Mouse (Mus musculus) hindbrain, embryonic 10.5 days (tissue): ENCODE results near the gene Kank1. TPM values are rescaled to one million over a fixed set of nuclear protein-coding genes. Genes with fewer than 3 reads are reported as not detected.

Source experiments
- DNase-seq: peaks from one replicate; pipeline ENCODE4 v3.0.0-alpha.2; 2017; ENCODE audit warnings: low spot score
- H3K27ac ChIP-seq: fragments of 300-500 bp; sonication (generic); 2 replicates; pipeline ENCODE4 v1.5.1; 2016; ENCODE audit warnings: mild to moderate bottlenecking, moderate library complexity
- H3K27me3 ChIP-seq: fragments of 300-500 bp; sonication (generic); 2 replicates; pipeline ENCODE4 v1.6.1; 2016; ENCODE audit warnings: mild to moderate bottlenecking; ENCODE audit not compliant: poor library complexity, insufficient read depth, severe bottlenecking
- H3K36me3 ChIP-seq: fragments of 300-500 bp; sonication (generic); 2 replicates; pipeline ENCODE4 v1.6.1; 2016; ENCODE audit warnings: mild to moderate bottlenecking, moderate library complexity
- H3K4me1 ChIP-seq: fragments of 300-500 bp; sonication (generic); replicated peaks from 2 replicates; pipeline ENCODE4 v1.6.1; 2016; ENCODE audit warnings: mild to moderate bottlenecking
- H3K4me3 ChIP-seq: fragments of 300-500 bp; sonication (generic); 2 replicates; pipeline ENCODE4 v1.5.1; 2016; ENCODE audit warnings: mild to moderate bottlenecking, moderate library complexity
- H3K9me3 ChIP-seq: fragments of 300-500 bp; sonication (generic); 2 replicates; pipeline ENCODE4 v1.6.1; 2016; ENCODE audit warnings: mild to moderate bottlenecking, moderate library complexity
- WGBS: fragments of 180-500 bp; shearing (Covaris S2); methylation state at CpG from one replicate; pipeline ENCODE4 v1.1.7; 2016; 5-methylcytosine and 5-hydroxymethylcytosine counted together
- polyA plus RNA-seq: library from polyadenylated mRNA; unstranded; fragments of >200 nt; fragmentation: Nextera tagmentation; extraction: Ambion mirVana; gene quantifications from 2 replicates; pipeline ENCODE4 v1.2.1, GENCODE M21; 2016

Gene Kank1
- polyA plus RNA-seq, 1 experiment from 2014 or later: 18.4 TPM

DNA sequence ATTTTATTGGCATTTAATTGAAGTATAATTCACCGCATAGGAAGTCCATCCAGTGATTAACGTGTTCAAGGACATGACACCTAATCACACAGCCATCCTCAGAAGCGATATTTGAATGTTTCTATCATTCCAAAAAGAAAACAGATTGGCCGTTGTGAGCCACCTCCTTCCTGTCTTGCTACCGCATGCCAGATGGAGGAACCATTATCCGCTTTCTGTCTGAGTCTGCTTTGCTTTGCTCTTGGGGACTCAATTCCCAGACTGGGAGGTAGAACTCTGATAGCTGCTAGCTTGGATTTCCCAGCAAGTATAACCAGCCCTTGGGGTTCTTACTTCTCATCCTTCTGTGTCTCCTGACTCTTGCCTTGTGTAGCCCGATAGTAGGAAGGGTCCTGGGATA, 125.2 kb downstream of the Kank1 start:
- no peak for DNase-seq
- Histone ChIP-seq H3K9me3 (no peaks in the 10 kb centered on the region), H3K4me1 (peaks cover 35% of the 10 kb centered on the region), H3K27me3 (no peaks in the 10 kb centered on the region), H3K4me3 (no peak overlapping the region), H3K36me3 (no peaks in the 10 kb centered on the region), H3K27ac (no peak overlapping the region)
- WGBS: 76% methylated on average over 7 of the region's 7 CpGs

- no peaks in the 10 kb centered on the region for H3K27me3 ChIP-seq
- no peak overlapping the region for H3K4me3 ChIP-seq
- peaks cover 11% of the 10 kb centered on the region for H3K4me1 ChIP-seq
- 78% methylated on average over 5 of the region's 5 CpGs for WGBS
- H3K36me3 ChIP-seq: no peaks in the 10 kb centered on the region
- H3K27ac ChIP-seq: no peak overlapping the region
- DNase-seq: no peak
- H3K9me3 ChIP-seq: no peaks in the 10 kb centered on the region
Measured at GRCm38 (mm10) chr19:25365698-25366097, 128.9 kb downstream of the Kank1 start.

GRCm38 (mm10) chr19:25366620-25367019, 129.8 kb downstream of the Kank1 start:
- H3K27me3 ChIP-seq: no peaks in the 10 kb centered on the region
- no peaks in the 10 kb centered on the region for H3K9me3 ChIP-seq
- no peaks in the 10 kb centered on the region for H3K36me3 ChIP-seq
- peaks cover 6% of the 10 kb centered on the region; the same call in 1 of the 2 replicates for H3K4me1 ChIP-seq
- DNase-seq: no peak
- H3K4me3 ChIP-seq: no peak overlapping the region
- no peak overlapping the region for H3K27ac ChIP-seq
- WGBS: 70% methylated on average over 12 of the region's 12 CpGs

DNA sequence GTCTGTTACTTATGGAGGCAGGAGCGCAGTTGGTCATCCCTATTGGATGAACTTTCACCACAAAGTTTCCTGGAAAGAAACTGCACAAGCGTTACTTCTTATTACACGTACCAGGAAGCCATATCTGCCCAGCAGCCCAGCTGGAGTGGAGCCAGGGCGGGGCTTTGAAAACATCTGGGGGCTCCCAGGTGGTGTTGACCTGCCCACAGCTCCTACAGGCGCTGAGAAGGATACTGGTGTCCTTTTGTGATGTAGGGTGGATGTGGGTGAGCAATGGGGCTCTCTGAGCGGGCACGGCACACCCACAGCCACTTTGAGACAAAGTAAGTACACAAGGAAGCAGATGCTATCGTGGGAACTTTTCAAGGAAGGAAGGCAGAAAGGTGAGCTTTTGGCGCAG, 133.7 kb downstream of the Kank1 start:
- no peak overlapping the region for H3K4me3 ChIP-seq
- peaks cover 25% of the 10 kb centered on the region for H3K4me1 ChIP-seq
- H3K36me3 ChIP-seq: no peaks in the 10 kb centered on the region
- no peak for DNase-seq
- H3K27me3 ChIP-seq: 0 out of 2 replicates have a peak, but pooled peaks cover 3% of the 10 kb centered on the region
- no peaks in the 10 kb centered on the region for H3K9me3 ChIP-seq
- H3K27ac ChIP-seq: no peak overlapping the region
- 88% methylated on average over 9 of the region's 9 CpGs for WGBS

DNA sequence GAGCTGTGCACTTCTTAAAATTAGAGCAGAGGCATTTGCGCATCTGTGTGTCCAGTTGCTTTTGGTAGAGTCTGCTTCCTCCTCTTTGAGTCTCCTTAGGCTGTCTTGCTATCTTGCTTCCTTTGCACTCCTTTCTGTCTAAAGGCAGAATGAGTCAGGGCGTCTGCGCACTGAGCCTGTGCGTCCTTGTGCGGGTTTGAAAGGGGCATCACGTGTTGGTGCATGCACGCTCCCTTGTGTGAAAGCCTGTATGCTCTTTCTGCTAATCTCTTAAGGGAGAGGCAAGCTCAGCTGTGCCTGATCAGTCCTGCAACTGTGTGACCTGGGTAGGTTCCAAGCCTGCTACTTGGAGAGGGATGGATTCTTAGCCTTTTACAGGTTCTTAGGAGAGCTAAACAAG, 136.0 kb downstream of the Kank1 start:
- Histone ChIP-seq H3K4me3 (no peak overlapping the region), H3K27ac (no peak overlapping the region), H3K27me3 (0 out of 2 replicates have a peak, but pooled peaks cover 3% of the 10 kb centered on the region), H3K4me1 (peaks cover 30% of the 10 kb centered on the region), H3K9me3 (no peaks in the 10 kb centered on the region), H3K36me3 (no peaks in the 10 kb centered on the region)
- no peak for DNase-seq
- 83% methylated on average over 7 of the region's 7 CpGs for WGBS

GRCm38 (mm10) chr19:25373594-25373993, 136.8 kb downstream of the Kank1 start:
- H3K4me1 ChIP-seq: peaks cover 30% of the 10 kb centered on the region
- H3K4me3 ChIP-seq: no peak overlapping the region
- H3K36me3 ChIP-seq: no peaks in the 10 kb centered on the region
- H3K9me3 ChIP-seq: no peaks in the 10 kb centered on the region
- DNase-seq: no peak
- 63% methylated on average over 3 of the region's 3 CpGs for WGBS
- no peak overlapping the region for H3K27ac ChIP-seq
- H3K27me3 ChIP-seq: 0 out of 2 replicates have a peak, but pooled peaks cover 3% of the 10 kb centered on the region

- 73% methylated on average over 9 of the region's 9 CpGs for WGBS
- Histone ChIP-seq H3K27ac (no peak overlapping the region), H3K4me3 (no peak overlapping the region), H3K27me3 (0 out of 2 replicates have a peak, but pooled peaks cover 3% of the 10 kb centered on the region), H3K9me3 (no peaks in the 10 kb centered on the region), H3K4me1 (peaks cover 30% of the 10 kb centered on the region), H3K36me3 (peaks cover 3% of the 10 kb centered on the region; the same call in 1 of the 2 replicates)
- no peak for DNase-seq
Measured at GRCm38 (mm10) chr19:25374191-25374590, 137.4 kb downstream of the Kank1 start.

DNA sequence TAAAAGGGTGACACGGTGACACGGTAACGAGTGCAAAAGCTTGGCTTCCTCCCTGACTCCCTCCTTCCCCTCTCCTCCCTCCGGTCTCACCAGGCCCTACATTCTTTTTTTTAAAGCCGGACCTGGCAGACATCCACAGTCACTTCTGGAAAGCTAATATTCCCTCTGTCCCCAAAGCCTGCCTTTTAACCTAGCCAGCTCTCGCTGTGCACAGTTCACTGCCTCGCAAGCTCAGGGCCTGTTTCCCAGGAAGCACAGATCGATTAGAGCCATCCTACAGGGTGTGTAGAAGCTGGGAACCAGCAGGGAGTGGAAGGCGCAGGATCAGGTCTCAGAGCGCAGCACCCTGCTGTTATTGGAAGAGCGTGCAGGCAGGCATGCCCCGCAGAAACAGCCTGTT, 138.2 kb downstream of the Kank1 start:
- Histone ChIP-seq H3K4me3 (no peak overlapping the region), H3K9me3 (no peaks in the 10 kb centered on the region), H3K27ac (peak overlapping the region; percentile 73), H3K27me3 (0 out of 2 replicates have a peak, but pooled peaks cover 3% of the 10 kb centered on the region), H3K36me3 (peaks cover 7% of the 10 kb centered on the region), H3K4me1 (peaks cover 30% of the 10 kb centered on the region)
- DNase-seq: no peak
- WGBS: 4% methylated on average over 12 of the region's 12 CpGs

- Histone ChIP-seq H3K36me3 (peaks cover 19% of the 10 kb centered on the region), H3K9me3 (no peaks in the 10 kb centered on the region), H3K27me3 (0 out of 2 replicates have a peak, but pooled peaks cover 3% of the 10 kb centered on the region), H3K4me1 (peaks cover 35% of the 10 kb centered on the region), H3K27ac (no peak overlapping the region), H3K4me3 (no peak overlapping the region)
- no peak for DNase-seq
- 91% methylated on average over 13 of the region's 13 CpGs for WGBS
Measured at GRCm38 (mm10) chr19:25376871-25377270, 140.1 kb downstream of the Kank1 start.

GRCm38 (mm10) chr19:25380675-25381074, 143.9 kb downstream of the Kank1 start:
- peaks cover 31% of the 10 kb centered on the region for H3K4me1 ChIP-seq
- no peak overlapping the region for H3K4me3 ChIP-seq

DNA sequence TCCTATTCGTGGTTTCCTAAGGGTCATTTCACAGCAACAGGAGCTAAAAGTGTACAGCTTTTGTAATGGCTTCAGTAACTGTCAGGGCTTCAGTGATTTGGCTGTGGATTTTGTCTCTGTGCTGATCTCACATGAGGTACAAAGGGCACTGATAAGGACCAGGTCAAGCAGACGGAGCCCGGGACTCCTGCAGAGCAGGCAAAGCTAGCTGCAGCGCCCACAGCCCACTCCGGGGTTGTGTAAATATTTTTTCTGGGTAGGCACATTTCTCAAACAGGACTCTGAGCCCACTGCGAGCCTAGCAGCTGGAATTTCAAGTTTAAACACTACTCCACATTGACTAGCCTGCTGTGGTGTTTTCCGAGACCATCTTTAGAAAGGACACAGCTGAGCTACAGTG, 145.2 kb downstream of the Kank1 start:
- Histone ChIP-seq H3K4me1 (peaks cover 24% of the 10 kb centered on the region), H3K9me3 (no peaks in the 10 kb centered on the region), H3K36me3 (peaks cover 19% of the 10 kb centered on the region), H3K4me3 (no peak overlapping the region), H3K27me3 (no peaks in the 10 kb centered on the region), H3K27ac (no peak overlapping the region)
- DNase-seq: no peak
- 49% methylated on average over 7 of the region's 7 CpGs for whole genome bisulfite sequencing

More at GRCm38 (mm10) chr19:25380675-25381074, 143.9 kb downstream of the Kank1 start:
- Histone ChIP-seq H3K36me3 (peaks cover 19% of the 10 kb centered on the region), H3K9me3 (no peaks in the 10 kb centered on the region), H3K27ac (no peak overlapping the region), H3K27me3 (no peaks in the 10 kb centered on the region)
- DNase-seq: no peak
- whole genome bisulfite sequencing: 91% methylated on average over 9 of the region's 9 CpGs

DNA sequence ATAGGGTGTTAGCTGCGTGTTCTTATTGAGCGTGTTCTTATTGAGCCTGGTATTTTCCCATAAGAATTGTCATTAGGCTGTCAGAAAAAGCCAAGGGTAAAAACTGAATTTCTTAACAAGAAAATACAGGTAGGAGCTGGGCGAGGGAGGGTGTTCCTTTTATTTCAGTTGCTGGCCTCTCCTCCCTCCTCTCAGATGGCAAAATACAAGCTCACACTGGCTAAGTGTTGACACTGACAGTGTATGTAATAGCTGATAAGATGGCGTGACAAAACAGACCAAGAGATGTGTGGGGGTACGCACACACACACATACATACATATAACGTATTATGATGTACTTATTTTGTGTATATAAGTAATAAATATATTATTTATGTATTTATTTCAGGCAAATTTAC, 145.7 kb downstream of the Kank1 start:
- no peak overlapping the region for H3K27ac ChIP-seq
- H3K4me3 ChIP-seq: no peak overlapping the region
- WGBS: 81% methylated on average over 6 of the region's 6 CpGs

DNA sequence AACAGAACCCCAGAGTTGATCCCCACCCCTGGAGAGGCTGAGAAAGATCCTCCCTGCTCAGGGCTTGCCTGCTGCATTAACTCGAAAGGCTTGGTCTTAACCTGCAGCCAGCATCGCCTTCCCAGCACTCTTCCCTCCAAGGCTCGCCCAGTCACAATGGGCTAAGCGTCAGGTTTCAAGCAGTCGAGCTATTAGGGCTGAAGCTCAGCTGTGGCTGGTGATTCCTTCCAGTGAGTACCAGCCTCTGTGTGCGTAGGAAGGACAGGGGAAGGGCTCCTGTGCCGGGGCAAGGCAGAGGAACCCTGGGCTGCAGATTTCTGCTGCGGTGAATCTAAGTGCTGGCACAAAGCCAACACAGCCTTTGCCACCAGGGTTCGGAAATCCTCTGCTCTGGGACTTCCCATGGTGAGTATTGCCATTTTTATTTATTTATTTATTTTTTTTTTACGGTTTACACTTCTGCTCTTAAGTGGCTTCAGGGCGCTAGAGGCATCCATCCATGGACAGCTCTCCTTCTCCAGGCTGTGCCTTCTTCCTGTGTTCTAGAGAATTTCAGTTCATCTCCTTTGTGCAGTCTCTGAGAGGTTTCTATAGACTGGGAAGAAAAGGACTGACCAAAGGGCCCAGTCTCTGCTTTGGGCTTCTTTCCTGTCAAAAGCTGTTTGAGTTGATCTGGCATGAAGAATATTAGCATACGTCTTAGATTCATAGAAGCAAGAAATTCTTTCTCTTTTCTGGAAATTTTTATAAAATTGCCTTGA, 146.8 kb downstream of the Kank1 start:
- peak; percentile 67 for DNase-seq
- Histone ChIP-seq H3K36me3 (peaks cover 19% of the 10 kb centered on the region), H3K27me3 (no peaks in the 10 kb centered on the region), H3K4me1 (peaks cover 24% of the 10 kb centered on the region), H3K9me3 (no peaks in the 10 kb centered on the region; the same call in 1 of the 2 replicates), H3K4me3 (no peak overlapping the region), H3K27ac (peak overlapping the region; percentile 76)
- WGBS: 18% methylated on average over 12 of the region's 12 CpGs

More for the DNA sequence above, 145.7 kb downstream of the Kank1 start:
- DNase-seq: no peak
- Histone ChIP-seq H3K4me1 (peaks cover 24% of the 10 kb centered on the region), H3K36me3 (peaks cover 19% of the 10 kb centered on the region), H3K9me3 (no peaks in the 10 kb centered on the region), H3K27me3 (no peaks in the 10 kb centered on the region)
